Mouse (Mus musculus) kidney, postnatal 14 days (tissue): Measurements from ENCODE around the gene Ryr2.
"Not testable (repeated sequence)": the region's sequence is repeated elsewhere in the genome, so short reads cannot be mapped to it uniquely, and the experiment has no call there.

Experiments used
- DNase-seq: peaks from one replicate; pipeline ENCODE4 v3.0.0; 2022; ENCODE audit warnings: mixed read lengths

Ryr2 gene

DNA sequence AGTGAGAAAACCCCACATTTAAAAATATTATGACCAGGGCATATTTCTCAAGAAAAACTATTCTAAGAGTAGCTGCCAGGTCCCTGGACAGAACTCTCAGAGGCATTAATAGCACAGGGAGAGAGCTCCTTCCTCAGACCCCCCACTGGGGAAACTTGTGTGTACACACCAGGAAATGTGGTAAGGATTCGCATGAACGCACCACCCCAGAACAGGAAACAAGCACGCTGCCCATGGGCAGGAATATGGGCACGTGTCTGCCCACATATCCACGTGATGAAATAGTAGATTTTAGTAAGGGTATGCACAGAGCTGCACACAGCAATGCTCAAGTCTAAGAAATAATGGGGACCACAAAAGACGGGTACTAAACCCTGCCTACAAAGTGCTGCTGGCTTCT lies 72.8 kb downstream of the Ryr2 start:
- no peak for DNase-seq

- DNase-seq, result no peak
Measured at GRCm38 (mm10) chr13:12033272-12033671, 73.5 kb downstream of the Ryr2 start.

DNA sequence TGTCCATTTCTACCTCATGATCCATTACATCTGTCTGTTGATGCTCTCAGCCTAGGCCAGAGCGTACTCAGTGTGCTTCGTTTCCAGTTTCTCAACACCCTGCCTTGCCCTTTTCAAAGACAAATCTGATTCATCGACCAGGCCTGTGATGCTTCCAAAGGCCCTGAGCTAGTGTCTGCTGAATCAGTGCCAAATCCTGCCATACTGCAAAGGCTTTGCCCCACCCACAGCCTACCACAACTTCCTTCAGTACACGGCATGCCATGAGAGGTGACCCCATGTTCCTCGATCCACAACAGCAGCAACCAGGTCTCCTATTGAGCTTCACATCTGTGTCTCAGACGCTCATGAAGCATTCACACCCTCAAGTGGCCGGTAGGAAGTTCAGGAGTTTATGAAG lies 76.9 kb downstream of the Ryr2 start:
- no peak for DNase-seq

- no peak for DNase-seq
Measured at GRCm38 (mm10) chr13:12029326-12029725, 77.4 kb downstream of the Ryr2 start.

GRCm38 (mm10) chr13:12018046-12018445 lies 88.7 kb downstream of the Ryr2 start:
- DNase-seq, result no peak

DNA sequence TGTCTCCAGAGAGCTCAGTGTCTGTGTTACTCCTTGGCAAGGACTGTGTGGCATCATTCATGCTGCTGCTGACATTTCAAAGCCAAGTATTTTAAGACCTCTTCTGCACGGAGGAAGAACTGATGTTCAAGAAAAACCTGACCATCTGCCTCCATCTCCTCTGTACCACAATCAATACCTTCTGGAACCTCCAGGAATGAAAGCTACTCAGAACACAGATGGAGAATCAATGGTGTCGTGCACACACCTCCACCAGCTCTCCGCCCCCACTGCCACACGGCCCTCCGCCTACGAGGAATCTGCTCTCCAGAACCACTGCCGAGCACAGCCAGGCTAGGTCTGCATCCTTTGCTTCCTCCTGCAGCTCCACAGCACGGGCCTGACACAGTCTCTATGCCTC lies 92.8 kb downstream of the Ryr2 start:
- DNase-seq, result no peak

DNA sequence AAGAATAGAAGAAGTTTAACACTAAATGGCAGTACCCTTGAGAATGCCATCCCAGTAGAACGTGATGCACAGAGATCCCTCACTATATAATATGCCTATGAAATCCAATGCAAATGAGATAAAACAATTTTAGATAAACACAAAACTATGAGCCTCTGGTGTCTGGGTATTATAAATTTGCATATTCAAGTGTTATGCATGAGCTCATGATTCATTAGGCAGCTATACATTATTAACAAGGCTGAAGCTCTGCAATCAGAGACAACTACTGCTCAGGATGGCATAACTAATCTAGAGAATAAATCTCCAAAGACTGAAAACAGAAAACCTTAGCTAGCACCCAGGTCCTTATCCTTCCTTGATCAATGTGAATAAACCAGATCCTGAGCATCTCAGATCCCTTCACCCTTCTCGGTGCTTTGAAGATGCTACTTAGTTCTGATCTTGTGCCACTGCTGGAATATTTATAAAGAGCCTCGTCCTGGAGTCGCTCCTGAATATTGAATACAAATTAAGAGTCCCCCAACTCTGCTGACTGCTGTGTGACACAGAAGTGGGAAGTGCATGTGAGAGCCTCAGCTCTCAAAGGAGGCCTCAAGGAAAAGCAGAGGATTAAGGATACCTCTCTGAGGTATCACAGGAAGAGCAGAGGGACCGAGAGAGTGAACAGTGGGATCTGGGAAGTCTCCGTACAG lies 97.6 kb downstream of the Ryr2 start:
- no peak for DNase-seq

GRCm38 (mm10) chr13:12007579-12007978 lies 99.2 kb downstream of the Ryr2 start:
- no peak for DNase-seq

- DNase-seq, result no peak
Measured at GRCm38 (mm10) chr13:12001891-12002294, 104.9 kb downstream of the Ryr2 start.

GRCm38 (mm10) chr13:11999851-12000250 lies 106.9 kb downstream of the Ryr2 start:
- DNase-seq, result no peak

DNA sequence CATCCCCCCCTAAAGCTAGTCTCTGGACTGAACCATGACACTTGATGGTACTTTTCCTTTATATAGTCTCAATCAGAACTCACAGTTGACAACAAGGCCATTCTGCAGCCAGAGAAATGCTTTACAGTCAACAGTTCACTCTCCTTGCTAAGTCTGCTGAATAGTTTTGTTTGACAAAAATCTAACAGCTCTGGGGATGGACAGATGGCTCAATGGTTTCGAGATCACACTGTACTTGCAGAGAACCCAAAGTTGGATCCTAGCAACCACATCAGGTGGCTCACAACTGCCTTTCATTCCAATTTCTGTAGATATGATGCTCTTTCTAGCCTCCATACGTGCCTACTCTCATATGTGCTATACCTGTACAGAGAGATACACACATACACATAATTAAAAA lies 109.4 kb downstream of the Ryr2 start:
- DNase-seq, result no peak

GRCm38 (mm10) chr13:11987556-11987955 lies 119.2 kb downstream of the Ryr2 start:
- no peak for DNase-seq

- DNase-seq, result no peak
Measured at GRCm38 (mm10) chr13:11985056-11985455, 121.7 kb downstream of the Ryr2 start.

GRCm38 (mm10) chr13:11978997-11979396 lies 127.7 kb downstream of the Ryr2 start:
- no peak for DNase-seq

DNA sequence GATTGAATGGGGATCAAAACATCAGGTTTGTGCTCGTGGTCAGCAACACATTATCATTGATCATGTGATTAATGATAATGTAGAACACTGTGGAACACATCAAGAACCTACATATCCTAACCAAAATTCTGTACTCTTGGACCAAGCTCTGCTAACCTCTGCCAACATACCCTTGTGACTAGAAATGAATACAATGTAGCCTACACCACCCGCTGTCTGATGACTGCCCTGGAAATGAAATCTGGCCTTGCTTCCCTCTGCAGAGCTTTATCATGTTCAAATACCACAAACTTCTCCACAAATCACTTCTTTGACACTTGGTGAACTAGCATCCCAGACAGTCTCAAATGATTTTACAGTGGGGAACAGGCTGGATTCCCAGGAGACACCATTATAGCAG lies 128.4 kb downstream of the Ryr2 start:
- no peak for DNase-seq

GRCm38 (mm10) chr13:11977606-11978005 lies 129.1 kb downstream of the Ryr2 start:
- no peak for DNase-seq

- no peak for DNase-seq
Measured at GRCm38 (mm10) chr13:11964391-11964790, 142.4 kb downstream of the Ryr2 start.

DNA sequence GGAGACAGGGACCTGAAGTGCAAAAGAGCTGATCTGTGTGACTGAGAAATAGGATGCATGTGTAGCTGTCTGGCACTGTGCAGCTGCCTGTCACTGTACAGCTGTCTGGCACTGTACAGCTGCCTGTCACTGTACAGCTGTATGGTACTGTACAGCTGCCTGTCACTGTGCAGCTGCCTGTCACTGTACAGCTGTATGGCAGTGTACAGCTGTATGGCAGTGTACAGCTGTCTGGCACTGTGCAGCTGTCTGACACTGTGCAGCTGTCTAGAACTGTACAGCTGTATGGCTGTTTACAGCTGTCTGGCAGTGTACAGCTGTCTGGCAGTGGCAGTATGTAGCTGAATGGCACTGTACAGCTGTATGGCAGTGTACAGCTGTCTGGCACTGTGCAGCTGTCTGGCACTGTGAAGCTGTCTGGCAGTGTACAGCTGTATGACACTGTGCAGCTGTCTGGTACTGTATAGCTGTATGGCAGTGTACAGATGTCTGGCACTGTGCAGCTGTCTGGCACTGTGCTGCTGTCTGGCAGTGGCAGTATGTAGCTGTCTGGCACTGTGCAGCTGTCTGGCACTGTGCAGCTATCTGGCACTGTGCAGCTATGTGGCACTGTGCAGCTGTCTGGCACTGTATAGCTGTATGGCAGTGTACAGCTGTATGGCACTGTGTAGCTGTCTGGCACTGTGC lies 147.1 kb downstream of the Ryr2 start:
- no peak for DNase-seq

DNA sequence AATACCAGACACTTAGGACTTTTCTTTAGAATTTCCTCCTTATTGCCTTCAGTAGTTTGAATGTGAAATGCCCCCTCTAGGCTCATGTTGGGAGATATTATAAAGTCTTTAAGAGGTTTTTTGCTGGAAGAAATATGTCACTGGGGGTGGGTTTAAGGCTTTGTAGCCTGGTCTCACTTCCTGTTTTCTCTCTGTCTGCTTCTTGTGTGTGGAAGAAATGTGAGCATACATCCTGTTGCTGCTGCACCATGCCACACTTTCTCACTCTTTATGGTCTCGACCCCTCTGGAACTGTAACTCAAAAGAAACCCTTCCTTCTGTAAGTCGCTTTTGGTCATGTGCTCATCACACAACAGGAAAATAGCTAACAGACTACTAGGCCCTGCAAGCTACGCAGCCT lies 147.9 kb downstream of the Ryr2 start:
- no peak for DNase-seq

- no peak for DNase-seq
Measured at GRCm38 (mm10) chr13:11958271-11958670, 148.5 kb downstream of the Ryr2 start.

- DNase-seq, result no peak
Measured at GRCm38 (mm10) chr13:11951951-11952350, 154.8 kb downstream of the Ryr2 start.

DNA sequence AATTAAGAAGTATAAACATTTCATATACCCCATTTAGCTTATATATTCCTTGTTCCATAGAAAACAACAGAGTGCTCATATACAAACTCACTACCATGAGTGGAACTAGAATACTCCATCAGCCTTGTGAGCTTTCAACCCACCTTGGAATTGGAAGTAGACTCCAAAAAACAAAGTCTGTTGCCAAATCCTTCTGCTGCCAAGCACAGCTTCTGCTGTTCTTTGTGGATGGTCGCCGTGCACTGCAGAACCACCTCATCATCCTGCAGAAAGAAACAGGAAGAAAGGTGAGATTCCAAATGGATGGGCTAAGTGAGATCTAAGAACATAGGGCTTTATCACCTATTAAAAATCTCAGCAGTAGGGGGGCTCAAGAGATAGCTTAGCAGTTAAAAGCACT lies 161.0 kb downstream of the Ryr2 start:
- DNase-seq, result no peak

DNA sequence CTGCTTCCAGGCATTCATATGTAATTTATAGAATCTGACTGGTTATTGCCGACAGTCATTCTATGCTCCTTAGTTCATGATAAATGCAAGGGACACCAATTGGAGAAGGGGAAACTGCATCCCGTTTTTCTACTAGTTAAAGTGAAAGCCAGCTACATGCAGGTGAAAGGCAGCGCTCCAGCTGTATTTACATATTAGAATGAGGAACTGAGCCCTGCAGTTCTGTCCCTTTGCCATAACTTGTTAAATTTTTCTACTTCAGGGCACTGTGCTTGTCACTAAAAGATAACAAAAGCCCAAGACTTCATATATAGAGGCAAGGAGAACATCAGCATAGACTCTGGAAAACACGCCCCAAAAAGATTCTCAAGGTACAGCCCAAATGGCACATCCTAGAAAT lies 165.0 kb downstream of the Ryr2 start:
- DNase-seq, result no peak

DNA sequence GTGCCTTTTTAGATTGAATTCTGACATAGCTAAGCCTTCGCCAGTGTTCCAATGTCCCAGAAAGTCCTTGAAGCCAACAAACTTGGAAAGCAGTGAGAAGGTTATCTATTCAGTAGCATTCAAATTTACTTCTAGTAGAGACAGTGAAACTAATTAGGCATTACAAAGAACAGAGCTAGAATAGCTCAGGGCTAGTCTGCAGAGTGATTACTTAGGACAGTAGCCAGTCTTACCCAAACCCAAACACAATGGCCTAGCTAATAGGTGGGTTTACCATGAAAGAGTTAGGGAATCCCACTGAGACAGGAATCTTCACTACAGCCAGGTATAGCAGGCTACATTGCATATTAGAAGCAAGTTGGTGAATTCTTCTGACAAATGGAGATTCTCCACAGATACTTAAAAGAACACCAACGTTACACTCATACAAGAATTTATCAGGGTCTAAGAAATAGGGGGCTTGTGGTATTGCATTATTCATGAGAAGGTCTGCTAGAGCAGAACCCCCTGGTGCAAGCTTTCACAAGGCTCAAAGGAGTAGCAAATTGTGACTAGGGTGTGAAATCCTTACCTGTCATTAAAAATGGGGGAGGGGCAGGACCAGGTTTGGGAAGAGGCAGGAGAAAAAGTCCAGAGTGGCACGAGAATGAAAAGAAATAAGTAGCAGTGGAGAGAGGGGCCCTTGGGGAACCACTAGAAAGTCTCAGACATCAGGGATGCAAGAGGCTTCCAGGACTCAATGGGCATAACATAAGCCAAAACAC lies 172.3 kb downstream of the Ryr2 start:
- not testable (repeated sequence) for DNase-seq
